Mouse (Mus musculus) granulocyte monocyte progenitor cell, adult 5-6 weeks (primary cell): ENCODE results near the gene Pdss2. TPM values are rescaled to one million over a fixed set of nuclear protein-coding genes. Genes with fewer than 3 reads are reported as not detected.
A peak's percentile ranks its signal among the peaks of the same experiment; 100 is the strongest.
"Not testable (repeated sequence)": the region's sequence is repeated elsewhere in the genome, so short reads cannot be mapped to it uniquely, and the experiment has no call there.

Source experiments
- ATAC-seq: replicated peaks from 2 replicates; pipeline ENCODE4 v1.8.0; 2016; ENCODE audit warnings: mild to moderate bottlenecking, moderate TSS enrichment, inconsistent platforms; ENCODE audit not compliant: poor library complexity, severe bottlenecking
- total RNA-seq, 2 experiments: library from RNA; stranded (forward) in 1 of 2; stranded (reverse) in 1 of 2; fragments of 200-712, 200-1000 nt in 1 of 2; fragments of >200 nt in 1 of 2; fragmentation: Nextera tagmentation in 1 of 2; gene quantifications; 2 replicates each; pipeline ENCODE4 v1.2.3; 2014 to 2017

Pdss2 gene
- total RNA-seq, 2 experiments from 2014 or later: 10.1 to 22.9 TPM

DNA sequence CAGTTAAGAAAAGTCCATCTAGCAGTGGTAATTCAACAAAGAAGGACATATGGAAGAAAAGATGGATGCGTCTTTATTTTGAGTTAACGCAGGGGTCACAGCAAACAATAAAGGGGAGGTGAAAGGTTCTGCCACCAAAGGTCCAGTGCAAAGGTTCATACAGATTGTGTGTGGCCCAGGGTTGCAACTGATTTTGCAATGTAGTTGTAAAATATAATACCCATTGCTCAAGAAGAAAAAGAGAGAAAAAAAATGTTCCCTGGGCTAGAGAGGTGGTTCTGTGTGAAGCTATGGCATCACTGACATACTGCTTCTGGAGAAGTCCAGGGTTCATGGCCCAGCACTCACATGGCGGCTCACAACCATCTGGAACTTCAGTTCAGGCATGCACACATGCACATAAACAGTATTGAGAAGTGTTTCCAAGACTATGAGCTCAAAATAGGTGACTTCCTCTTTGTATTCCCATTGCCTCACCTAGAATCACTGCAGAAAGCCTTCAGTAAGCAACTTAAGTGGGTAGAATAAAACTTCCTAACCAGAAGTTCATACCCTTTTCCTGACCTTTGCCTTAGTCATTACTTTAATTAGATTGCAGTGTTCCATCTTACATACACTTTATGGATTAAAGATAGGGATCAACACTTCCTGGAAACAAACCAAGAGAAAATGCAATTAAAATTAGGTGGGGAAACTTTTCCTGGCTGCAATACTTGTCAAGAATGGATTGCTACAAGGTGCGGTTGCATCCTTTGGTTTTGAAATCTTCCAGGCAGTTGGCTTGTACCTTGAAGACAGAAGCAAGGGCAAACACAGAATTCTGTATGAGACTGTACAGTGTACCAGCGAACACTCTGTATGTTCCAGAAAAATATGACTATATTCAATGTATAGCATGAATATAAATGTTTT is 14.7 kb downstream of the Pdss2 start:
- peak; percentile 14; the same call in 1 of the 2 replicates for ATAC-seq

DNA sequence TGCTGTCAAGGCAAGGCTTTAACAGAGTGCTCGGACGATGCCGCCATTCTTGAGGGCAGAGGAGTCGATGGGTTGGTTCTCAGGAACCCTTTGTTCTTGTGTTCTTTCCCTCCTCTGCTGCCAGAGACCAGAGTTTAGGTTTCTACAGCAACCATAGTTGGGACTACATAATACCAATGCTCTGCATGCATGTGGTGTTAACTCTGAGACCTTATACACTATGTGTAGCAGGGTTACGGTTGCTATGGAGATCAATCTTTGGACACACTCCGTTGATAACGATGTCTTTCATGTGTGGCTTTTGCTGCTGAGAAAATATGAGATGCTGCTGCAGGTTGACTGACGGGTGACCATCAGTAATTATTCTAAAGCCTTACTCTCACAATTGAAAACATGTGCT is 20.9 kb downstream of the Pdss2 start:
- ATAC-seq: no peak

DNA sequence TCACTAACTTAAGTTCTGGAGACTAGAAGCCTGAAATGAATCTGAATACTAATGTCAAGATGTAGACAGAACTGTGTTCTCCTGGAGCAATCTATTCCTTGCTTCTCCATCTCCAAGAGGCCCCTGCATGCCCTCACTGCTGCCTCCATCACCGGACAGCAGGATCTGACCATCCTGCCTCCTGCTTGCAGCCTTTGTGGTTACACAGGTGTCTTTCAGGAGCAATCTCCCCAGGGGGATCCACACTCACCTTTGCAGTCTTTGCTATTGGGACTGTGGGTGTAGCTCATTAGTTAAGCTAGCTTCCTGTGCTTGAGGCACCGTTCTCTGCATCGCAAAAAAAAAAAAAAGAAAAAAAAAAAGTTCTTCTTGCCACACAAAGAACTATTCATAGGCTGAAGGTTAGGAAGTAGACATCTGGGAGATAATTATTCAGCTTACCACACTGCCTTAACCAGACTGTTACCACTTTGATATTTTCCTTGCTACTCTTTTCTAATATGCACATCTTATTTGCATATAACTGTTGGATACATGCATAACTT is 23.0 kb downstream of the Pdss2 start:
- no peak for ATAC-seq

DNA sequence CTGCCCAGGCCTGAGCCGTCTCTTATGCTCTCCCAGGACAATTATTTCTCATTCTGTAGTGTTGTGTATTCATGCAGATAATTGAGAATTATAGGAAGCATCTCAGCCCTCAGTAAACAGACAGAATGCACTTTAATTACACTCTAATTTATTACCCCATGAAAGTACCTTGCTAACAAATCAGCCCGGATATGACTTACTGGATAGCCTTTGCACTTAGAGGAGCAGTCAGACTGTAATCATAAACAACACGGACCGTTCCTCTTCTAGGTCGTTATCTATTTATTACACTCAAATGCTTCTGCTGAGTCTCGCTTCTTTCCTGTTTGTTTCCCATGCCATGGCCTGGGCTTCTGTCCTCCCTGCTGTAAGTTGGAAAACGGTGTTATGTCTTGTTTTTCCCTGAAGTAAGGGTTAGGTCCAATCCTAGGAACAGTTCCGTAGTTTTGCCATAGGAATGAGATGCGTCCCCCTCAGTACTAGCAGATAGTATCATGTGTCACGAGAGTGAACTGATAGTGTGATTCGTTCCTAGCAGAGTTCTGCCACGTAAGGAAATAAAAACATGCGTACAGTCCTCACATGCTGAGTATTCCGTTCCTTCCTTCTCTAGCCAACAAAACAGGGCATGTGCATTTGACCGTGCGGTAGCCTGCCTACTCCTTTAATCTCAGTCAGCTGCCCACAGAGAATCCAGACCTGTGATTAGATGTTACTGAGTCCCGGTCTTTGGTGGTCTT is 24.3 kb downstream of the Pdss2 start:
- ATAC-seq: no peak

DNA sequence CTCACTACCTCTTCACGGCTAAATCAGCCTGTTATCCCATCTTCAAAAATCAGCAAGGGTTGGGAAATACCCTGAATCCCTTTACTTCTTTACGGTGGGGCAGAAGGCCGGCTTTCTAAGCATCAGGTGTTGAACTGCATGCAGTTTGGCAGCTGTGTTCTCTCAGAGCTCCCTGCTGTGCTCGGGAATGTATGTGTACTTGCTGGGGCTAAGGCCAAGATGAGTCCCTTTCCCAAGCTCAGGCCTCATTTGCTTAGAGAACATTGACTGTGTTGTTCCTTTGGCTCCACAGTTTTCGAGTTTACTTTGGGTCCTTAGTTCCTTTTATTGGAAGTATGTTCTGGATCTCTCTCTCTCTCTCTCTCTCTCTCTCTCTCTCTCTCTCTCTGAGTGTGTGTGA is 26.7 kb downstream of the Pdss2 start:
- ATAC-seq: no peak

DNA sequence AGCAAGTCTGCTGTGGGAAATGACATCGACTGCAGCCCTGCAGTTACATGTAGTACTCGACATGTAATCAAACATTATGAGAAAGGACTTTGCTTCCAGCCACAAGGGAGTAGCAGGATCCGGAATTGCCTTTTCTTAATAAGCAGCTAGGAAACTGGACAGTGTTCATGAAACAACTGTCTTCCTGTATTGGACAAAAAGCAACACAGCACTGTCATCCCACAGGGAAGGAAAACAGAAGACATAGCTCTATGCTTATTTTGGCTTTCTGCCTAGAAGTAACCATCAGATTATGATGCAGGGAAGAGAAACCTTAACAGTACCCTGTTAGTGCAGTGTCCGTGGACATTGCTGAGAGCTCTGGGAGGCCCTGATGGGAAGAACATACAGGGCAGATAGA is 31.0 kb downstream of the Pdss2 start:
- ATAC-seq: no peak

DNA sequence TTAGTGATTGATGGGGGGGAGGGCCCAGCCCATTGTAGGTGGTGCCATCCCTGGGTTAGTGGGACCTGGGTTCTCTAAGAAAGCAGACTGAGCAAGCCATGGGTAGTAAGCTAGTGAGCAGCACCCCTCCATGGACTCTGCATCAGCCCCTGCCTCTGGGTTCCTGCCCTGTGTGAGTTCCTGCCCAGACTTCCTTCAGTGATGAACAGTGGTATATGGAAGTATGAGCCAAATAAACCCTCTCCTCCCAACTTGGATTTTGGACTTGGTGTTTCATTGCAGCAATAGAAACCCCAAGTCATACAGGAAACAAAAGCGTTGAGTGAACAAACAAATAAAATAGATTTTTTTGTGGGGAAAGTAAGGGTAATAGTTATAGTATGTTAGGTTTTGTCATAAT is 35.7 kb downstream of the Pdss2 start:
- ATAC-seq: not testable (repeated sequence)

DNA sequence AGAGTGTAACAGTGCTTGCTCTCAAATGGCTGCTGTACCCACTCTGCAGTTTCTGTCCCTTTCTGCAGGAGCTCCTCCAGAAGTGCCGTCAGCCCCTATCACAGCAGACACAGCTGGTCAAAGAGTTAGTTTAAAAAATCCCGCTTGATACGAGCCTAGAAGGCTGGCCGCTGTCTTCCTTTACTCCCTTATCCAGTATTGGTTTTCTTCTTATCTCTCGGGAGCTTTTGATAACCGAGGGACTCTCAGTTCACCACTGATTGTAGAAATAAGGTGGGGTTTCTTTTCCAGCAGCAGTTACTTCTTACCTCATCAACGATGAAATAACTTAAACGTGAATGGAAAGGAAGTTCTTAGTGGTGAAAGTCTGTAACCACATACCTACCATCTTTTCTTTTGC is 36.2 kb downstream of the Pdss2 start:
- not testable (repeated sequence) for ATAC-seq

DNA sequence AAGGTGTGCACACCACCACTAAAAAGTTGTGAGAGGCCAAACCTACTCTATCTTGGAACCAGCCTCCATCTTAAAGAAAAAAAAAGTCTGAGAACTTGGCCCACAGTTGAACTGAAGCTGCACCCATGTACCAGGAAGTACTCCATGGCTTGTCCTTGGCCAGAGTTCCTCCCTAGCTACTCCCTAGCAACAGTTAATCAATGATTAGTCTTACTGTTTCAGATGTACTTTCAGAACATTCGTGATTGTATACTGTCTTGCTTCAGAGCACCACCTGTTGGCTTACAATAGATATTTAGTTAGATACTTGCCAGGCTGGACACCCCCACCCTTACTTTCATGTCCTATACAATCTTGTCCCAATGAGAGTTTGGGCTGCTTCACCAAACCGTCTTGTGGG is 50.0 kb downstream of the Pdss2 start:
- no peak for ATAC-seq

DNA sequence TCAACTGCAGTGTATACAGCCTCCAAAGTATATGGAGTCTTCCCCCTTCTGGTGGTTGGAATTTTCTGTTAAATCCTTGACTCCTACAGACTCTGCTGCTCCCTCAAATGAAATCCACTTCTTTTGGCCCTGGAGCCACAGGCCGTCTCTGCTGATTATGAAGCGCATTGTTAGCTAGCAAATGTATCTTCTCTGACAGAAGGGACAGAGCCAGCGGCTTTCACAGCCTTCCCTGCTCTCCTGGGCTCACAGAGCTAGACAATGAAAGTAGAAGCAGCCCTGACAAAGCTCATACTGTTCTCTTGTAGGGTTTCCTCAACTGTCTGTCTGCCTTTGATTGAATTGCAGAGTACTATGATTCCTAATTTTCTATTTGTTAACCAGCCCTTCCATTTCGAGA is 51.1 kb downstream of the Pdss2 start:
- no peak for ATAC-seq

DNA sequence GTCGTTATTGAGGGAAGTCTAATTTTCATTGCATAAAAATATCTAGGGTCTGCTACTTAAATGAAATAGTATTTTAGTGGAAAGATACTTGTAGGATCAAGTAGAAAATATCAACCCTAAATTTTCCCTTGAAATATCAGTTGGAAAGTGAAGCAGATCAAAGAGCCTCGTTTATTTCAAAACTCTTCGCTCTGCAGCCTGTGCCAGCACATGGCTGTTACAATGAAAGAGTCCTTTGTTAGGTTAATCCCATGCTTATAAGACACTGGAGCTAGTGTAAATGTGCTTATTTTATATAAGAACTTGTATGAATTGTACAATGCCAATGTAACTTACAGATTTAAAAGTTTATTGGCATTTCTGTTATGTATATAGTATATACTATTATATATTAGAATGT is 51.8 kb downstream of the Pdss2 start:
- no peak for ATAC-seq

DNA sequence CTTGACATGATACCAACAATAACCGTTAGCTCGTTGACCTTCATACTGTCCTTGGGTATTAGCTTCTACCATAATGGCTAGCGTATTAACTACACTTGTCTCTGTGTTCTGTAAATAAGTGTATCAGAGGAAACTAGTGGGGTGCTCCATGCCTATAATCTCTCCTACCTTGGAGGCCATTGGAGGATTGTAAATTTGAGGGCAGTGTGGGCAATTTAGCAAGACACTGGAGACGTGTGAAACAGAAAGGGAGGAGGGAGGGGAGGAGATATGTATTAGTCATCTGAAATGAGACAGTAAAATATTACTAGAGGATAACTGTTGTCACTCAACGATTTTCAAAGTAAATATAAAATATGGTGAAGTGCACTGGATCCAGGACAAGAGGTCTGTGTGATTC is 54.2 kb downstream of the Pdss2 start:
- ATAC-seq: no peak

DNA sequence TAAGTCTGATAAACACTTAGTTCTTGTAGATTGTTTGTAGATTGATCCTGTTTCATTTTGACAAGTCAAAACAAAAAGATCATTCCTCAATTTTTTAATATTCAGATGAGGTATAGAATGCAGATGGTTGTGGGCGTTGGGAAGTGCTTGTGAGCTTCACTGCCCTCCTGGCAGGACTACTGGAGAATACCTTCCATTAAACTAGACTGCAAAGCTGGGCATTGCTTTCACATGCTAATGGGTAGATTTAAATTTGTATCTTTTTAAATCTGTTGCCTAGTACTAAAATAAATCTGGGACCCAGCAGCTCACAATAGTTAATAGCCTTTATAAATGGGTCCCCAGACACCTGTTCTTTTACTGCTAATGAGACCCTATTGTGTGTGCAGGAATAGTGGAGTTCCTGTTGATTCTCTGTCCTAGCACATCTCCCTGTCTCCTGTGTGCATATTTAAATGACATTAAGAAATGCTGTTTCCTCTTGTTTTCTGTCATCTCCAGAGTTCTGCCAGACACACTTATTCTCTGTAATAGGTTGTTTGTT is 54.9 kb downstream of the Pdss2 start:
- no peak for ATAC-seq

DNA sequence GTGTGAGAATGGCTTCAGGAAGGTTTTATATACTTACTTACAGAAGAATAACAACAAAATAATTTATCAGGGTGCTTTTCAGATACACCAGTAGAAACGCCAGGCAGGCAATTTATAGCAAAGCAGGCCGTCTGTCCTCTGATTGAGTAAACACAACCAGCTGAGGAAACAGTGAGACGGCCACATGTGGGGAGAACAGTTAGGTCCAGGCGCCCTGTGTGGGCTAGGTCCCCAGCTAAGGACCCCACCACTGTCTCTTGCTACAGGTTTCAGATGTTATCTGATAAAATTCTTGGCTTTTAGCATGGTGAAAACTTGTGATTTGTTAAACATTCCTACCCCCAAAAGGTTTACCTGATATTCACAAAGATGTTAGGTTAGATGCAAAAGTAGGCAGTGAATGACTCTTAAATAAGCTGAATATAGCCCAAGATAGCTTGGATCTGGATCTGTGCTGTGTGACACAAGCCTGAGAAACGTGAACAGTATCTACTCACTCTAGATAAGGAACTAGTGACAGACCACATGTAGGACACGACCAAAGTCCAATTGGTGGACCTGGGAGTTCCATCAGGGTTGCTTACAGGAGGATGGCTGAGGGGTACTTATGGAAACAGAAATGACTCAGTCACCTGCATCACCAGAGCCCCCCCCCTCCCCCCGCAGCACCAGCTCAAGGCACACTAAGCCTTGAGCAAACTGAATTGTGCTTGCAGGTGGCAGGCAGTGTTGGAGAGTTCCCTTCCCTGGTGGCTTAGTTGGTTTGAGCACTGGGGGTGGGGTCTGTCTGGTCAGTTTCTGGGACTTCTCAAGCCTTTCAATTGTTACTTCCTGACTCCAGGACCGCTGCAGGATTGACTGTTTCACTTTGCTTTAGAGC is 56.2 kb downstream of the Pdss2 start:
- ATAC-seq: no peak

DNA sequence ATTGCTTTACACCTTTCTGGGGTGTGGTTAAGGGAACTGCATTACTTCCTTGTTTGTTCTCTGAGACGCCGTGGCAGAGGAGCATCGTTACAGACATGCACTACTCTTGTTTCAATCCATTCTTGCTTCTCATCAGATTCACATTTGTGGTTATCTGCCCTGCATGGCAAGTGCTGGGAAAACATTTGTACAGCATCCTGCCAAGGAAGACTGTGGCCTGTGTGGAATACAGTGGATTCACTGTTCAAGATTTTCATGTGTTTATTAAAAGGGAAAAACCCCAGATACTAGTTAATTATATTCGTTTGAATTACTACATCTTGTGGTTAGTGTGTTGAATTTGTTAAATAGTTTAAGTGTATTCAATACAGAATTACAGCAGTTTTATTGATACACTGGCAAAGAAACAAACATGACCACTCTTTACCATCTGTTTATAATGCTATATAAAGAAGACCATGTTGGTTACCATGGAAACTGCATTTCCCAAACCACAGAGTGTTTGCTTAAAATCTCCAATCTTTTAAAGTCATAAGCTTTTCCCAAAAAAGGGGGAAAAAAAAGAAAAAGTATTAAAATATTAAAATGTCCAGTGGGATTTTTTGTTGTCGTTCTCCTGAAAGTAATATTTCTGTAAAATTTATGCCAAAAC is 58.5 kb downstream of the Pdss2 start:
- no peak for ATAC-seq

DNA sequence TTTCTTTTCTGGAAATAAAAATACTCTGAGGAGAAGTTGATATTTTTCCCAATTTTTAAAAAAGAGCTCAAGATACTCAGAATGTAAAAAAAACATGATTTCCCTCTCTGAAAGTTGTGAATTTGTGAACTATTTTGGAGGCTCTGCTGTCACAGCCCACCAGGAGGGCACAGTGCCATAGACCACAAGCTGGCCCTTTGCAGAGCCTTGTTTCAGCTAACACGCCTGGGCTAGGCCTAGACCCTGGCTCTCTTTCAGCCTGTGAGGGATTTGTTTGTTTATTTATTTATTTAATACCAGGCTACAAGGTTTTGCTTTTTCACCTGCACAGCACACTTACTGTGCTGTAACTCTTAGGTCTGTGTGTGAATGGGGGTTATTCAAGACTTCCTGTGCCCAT is 64.3 kb downstream of the Pdss2 start:
- ATAC-seq: no peak

DNA sequence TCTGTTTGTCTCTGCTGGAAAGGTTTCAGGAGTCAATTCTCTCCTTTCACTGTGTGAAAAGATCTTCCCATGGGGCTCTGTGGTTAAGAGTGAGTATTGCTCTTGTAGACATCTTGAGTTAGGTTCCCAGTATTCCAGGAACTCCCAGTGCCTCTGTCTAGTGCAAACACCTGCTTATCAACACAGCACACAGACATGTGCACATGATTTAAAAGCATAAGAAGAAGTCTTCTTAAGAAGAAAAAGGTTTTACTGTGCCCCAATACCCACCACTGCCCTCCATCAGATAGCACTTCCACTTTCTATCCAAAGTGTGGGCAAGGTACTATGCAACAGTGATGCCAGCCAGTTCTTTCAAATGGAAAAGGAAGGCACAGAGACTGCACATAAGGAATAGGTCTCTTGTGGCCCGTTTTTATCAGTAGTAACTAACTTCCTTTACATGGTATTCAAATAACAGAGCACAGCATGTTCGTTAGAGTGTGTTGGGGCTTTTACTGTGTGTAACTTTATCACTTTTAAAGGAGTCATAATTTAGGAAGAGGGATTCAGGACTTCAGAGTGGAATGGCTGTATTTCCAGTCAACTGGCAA is 69.4 kb downstream of the Pdss2 start:
- ATAC-seq: no peak

DNA sequence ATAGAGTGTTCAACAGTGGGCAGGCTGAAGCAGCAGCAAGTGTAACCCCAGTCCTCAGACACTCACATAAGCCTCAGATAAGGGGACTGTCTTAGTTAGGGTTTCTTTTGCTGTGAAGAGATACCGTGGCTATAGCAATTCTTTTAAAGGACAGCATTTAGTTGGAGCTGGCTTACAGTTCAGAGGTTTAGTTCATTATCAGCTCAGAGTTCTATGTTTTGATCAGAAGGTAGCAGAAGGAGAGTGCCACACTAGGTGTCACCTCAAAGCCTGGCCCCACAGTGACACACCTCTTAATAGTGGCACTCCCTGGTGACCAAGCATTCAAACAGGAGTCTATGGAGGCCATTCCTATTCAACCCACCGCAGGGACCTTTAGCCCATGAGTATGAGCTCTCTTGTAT is 70.0 kb downstream of the Pdss2 start:
- no peak for ATAC-seq

DNA sequence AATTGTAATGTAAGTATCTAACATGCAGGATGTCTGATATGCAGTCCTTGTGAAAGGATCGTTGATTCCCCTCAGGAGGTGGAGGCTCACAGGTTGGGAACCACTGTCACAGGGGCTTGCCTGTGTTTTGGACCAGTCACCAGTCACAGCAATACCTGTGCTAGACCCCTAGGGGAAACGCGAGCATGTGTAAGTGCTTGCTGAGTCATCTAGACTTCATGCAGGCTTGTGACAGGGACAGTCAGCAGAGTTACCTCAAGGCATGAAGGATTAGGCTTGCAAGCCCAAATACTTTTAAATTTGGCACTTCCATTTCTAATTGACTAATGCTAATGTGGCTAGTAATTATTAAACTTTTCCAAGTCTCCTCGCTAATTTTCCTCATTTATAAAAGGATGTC is 71.2 kb downstream of the Pdss2 start:
- ATAC-seq: peak; percentile 52; the same call in 1 of the 2 replicates
